Mouse (Mus musculus) liver, embryonic 16.5 days (tissue): Measurements from ENCODE around the gene 9330161L09Rik. TPM values are rescaled to one million over a fixed set of nuclear protein-coding genes. Genes with fewer than 3 reads are reported as not detected.

Experiments
- ATAC-seq: fragments of 200-750 bp; cut with Nextera tagmentation; 2 replicates; pipeline ENCODE4 v1.8.0; 2017; ENCODE audit warnings: low read depth, mild to moderate bottlenecking, moderate number of reproducible peaks, moderate library complexity
- H3K27ac ChIP-seq: fragments of 300-500 bp; sonication (generic); 2 replicates; pipeline ENCODE4 v1.5.1; 2014; ENCODE audit warnings: mild to moderate bottlenecking, low read length
- H3K27me3 ChIP-seq: fragments of 300-500 bp; sonication (generic); 2 replicates; pipeline ENCODE4 v1.6.1; 2014; ENCODE audit warnings: low read depth, low read length, mixed read lengths; ENCODE audit not compliant: control insufficient read depth, insufficient read depth
- H3K36me3 ChIP-seq: fragments of 300-500 bp; sonication (generic); 2 replicates; pipeline ENCODE4 v1.6.1; 2014; ENCODE audit warnings: mild to moderate bottlenecking; ENCODE audit not compliant: control insufficient read depth, insufficient read depth
- H3K4me1 ChIP-seq: fragments of 300-500 bp; sonication (generic); 2 replicates; pipeline ENCODE4 v1.6.1; 2014; ENCODE audit warnings: low read depth, low read length, mixed read lengths; ENCODE audit not compliant: control insufficient read depth
- H3K4me2 ChIP-seq: fragments of 300-500 bp; sonication (generic); 2 replicates; pipeline ENCODE4 v1.6.1; 2014; ENCODE audit warnings: low read depth, low read length, mixed read lengths
- H3K4me3 ChIP-seq: fragments of 300-500 bp; sonication (generic); 2 replicates; pipeline ENCODE4 v1.5.1; 2014; ENCODE audit warnings: low read depth, mild to moderate bottlenecking, low read length
- H3K9ac ChIP-seq: fragments of 300-500 bp; sonication (generic); 2 replicates; pipeline ENCODE4 v1.6.1; 2014; ENCODE audit warnings: low read depth, low read length
- H3K9me3 ChIP-seq: fragments of 300-500 bp; sonication (generic); replicated peaks from 2 replicates; pipeline ENCODE4 v1.6.1; 2016; ENCODE audit warnings: low read length; ENCODE audit not compliant: control insufficient read depth
- WGBS: fragments of 180-500 bp; shearing (Covaris S2); extraction: QIAGEN DNeasy Blood & Tissue Kit; methylation state at CpG from one replicate; pipeline ENCODE4 v1.1.7; 2014; ENCODE audit not compliant: insufficient replicate concordance; 5-methylcytosine and 5-hydroxymethylcytosine counted together
- polyA plus RNA-seq: library from polyadenylated mRNA; unstranded; fragments of >200 nt; fragmentation: Nextera tagmentation; extraction: Ambion mirVana; gene quantifications from 2 replicates; pipeline ENCODE4 v1.2.1, GENCODE M21; 2015

9330161L09Rik gene
- polyA plus RNA-seq, 1 experiment from 2014 or later: 0.11 TPM

DNA sequence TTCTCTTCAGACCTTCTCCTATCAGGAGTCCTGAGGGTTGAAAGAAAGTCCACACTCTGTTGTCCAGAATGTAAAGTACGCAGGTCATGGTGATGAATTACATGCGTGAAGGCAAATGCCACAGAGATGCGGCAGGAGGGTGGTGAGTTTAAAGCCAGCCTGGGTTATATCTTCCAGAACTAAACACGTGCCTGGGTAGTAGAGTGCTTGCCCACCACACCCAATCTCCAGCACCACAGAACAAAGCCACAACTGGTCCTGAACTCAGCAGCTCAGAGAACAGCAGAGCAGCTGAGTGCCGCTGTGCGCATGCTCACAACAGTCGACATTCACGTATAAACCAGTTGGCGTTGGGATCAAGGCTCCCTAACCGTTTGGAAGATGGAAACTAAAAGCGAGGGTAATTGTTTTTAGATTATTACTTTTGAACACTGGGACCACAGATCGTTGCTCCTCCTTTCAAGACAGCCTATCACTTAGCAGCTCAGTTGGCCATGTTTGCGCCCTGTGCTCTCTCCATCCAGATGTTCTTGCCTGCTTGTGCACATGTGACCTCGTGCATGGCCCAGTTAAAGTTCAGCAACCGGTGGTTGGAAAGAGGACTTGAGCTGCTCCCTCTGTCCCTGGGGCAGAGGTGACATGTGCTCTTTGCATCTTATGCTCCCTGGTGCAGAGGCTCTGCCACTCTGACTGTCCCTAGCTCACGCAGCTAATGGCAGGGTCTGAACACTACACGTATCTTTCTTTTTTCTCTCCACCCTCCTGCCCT, 45.9 kb downstream of the 9330161L09Rik start:
- no peak for ATAC-seq
- H3K36me3 ChIP-seq: no peaks in the 10 kb centered on the region
- no peak overlapping the region for H3K4me3 ChIP-seq
- H3K27ac ChIP-seq: no peak overlapping the region
- H3K27me3 ChIP-seq: no peaks in the 10 kb centered on the region
- no peak overlapping the region for H3K9ac ChIP-seq
- no peak overlapping the region for H3K4me2 ChIP-seq
- 72% methylated on average over 17 of the region's 17 CpGs for WGBS
- H3K4me1 ChIP-seq: no peaks in the 10 kb centered on the region
- no peaks in the 10 kb centered on the region for H3K9me3 ChIP-seq

DNA sequence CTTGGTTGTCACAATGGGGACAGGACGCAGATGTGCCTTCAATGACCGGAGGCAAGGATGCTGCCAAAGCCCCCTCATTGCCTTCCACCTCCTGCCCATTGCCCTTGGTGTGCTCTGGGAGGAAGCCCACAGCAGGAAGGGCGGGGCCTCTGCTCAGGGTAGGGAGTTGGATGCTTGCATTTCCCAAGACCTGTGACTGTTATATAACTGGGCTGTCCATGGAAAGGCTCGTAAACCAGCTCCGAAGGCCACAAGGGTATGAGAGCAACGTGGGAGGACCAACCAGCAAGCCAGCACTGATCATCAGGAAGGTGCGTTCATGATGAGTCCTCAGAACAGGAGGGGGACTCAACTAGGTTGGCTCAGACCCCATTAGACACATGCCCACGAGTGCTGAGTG, 46.8 kb downstream of the 9330161L09Rik start:
- no peak overlapping the region for H3K4me2 ChIP-seq
- H3K36me3 ChIP-seq: no peaks in the 10 kb centered on the region
- no peaks in the 10 kb centered on the region for H3K9me3 ChIP-seq
- no peaks in the 10 kb centered on the region for H3K27me3 ChIP-seq
- no peak overlapping the region for H3K27ac ChIP-seq
- no peak overlapping the region for H3K9ac ChIP-seq
- H3K4me1 ChIP-seq: no peaks in the 10 kb centered on the region
- no peak for ATAC-seq
- WGBS: 54% methylated on average over 8 of the region's 8 CpGs
- no peak overlapping the region for H3K4me3 ChIP-seq

DNA sequence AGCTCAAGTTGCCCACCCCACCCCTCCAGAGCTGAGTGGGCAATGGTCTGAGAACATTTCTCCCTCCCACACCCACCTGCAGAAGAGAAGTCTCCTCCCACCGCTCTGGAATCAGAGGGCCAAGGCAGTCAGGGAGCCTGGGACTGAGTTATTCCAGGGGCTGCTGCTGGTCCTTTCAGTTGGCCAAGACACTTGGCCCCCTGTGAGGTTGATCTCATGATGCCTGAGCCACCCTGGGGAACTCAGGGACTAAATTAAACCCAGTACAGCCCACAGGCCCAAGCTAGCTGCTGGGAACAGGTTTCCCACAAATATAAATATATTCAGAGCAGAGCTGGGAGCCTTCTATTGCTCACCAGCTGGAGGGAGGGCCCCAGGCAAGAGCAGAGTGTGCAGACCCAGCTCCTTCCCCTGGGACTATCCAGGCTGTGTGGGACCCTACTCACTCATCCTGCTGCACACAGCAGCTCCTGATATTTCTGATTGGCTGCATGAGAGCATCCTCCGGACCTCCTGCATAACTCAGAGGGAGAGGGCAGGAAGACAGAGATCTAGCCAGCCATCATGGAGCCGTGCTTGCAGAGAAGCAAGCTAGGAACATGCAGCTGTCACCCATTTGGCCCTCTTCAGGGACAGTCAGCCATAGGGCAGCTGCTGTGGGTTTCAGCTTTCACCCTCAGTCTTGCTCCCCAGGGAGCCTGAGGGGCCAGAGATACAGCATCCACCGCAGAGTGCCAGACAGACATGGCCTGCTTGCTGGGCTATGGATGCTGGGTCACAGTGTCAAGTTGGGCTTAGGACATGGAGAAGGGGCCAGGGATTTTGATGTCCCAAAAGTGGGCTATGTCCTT, 48.4 kb downstream of the 9330161L09Rik start:
- no peak for ATAC-seq
- H3K9ac ChIP-seq: no peak overlapping the region
- no peaks in the 10 kb centered on the region for H3K9me3 ChIP-seq
- no peaks in the 10 kb centered on the region for H3K36me3 ChIP-seq
- H3K4me2 ChIP-seq: no peak overlapping the region
- no peak overlapping the region for H3K4me3 ChIP-seq
- no peaks in the 10 kb centered on the region for H3K27me3 ChIP-seq
- 58% methylated on average over 4 of the region's 4 CpGs for WGBS
- no peaks in the 10 kb centered on the region for H3K4me1 ChIP-seq
- H3K27ac ChIP-seq: no peak overlapping the region

DNA sequence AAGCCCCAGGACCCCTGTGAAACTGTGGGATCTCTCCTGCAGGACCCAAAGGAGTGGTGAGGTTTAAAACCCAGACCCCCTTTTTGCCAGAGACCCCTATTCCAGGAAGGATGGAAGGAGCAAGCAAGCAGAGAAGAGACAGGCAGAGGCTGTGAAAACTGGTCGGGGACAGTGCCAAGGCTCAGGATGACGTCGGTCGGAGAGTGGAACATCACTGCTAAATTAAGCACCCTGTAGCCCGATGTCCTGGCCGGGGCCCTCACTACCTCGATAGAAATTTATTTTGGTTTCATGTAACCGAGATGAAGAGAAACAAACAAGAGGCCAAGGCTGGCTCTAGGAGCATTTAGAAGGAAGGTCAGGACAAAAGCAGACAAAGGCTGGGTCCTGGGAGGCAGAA, 49.4 kb downstream of the 9330161L09Rik start:
- 63% methylated on average over 8 of the region's 8 CpGs for WGBS
- H3K4me2 ChIP-seq: no peak overlapping the region
- ATAC-seq: no peak
- H3K36me3 ChIP-seq: no peaks in the 10 kb centered on the region
- no peaks in the 10 kb centered on the region for H3K9me3 ChIP-seq
- H3K4me1 ChIP-seq: no peaks in the 10 kb centered on the region
- no peak overlapping the region for H3K4me3 ChIP-seq
- H3K27me3 ChIP-seq: no peaks in the 10 kb centered on the region
- H3K27ac ChIP-seq: no peak overlapping the region
- no peak overlapping the region for H3K9ac ChIP-seq

Other genes starting within 250 kb of the 9330161L09Rik start
- not detected in 2 replicates for gene Prima1, start 165.7 kb downstream of the 9330161L09Rik start, polyA plus RNA-seq
- gene Fam181a, start 96.8 kb downstream of the 9330161L09Rik start, polyA plus RNA-seq: not detected in 2 replicates
- 3.8 and 4.5 TPM in 2 replicates for gene Asb2, start 51.8 kb downstream of the 9330161L09Rik start, polyA plus RNA-seq
- gene Otub2, start 19.1 kb downstream of the 9330161L09Rik start, polyA plus RNA-seq: 29.4 and 31.4 TPM in 2 replicates
- 33.8 and 40.9 TPM in 2 replicates for gene Ddx24, start 18.0 kb upstream of the 9330161L09Rik start, polyA plus RNA-seq
- 16.2 and 20.8 TPM in 2 replicates for gene Ifi27, start 26.4 kb upstream of the 9330161L09Rik start, polyA plus RNA-seq
- gene Ifi27l2a, start 35.9 kb upstream of the 9330161L09Rik start, polyA plus RNA-seq: 8.1 and 9.6 TPM in 2 replicates
- gene Ifi27l2b, start 49.4 kb upstream of the 9330161L09Rik start, polyA plus RNA-seq: 0.31 TPM in 1 of 2 replicates, not detected in the other
- gene Ppp4r4, start 124.5 kb upstream of the 9330161L09Rik start, polyA plus RNA-seq: 1.5 and 1.6 TPM in 2 replicates
- 47.0 and 51.0 TPM in 2 replicates for gene Serpina10, start 223.6 kb upstream of the 9330161L09Rik start, polyA plus RNA-seq
- gene Serpina6, start 249.4 kb upstream of the 9330161L09Rik start, polyA plus RNA-seq: 1,299 and 1,398 TPM in 2 replicates